Mouse (Mus musculus): ENCODE data around the gene Rnf111.
"Not testable (repeated sequence)": the region's sequence is repeated elsewhere in the genome, so short reads cannot be mapped to it uniquely, and the experiment has no call there.

Gene Rnf111

GRCm38 (mm10) chr9:70503626-70504041 is at the start of gene Rnf111:
Rnf111 (minus strand) TSS chr9:70503725.
- in situ Hi-C loops (cut with MboI; ENCODE audit: low sequenced_read_pairs), result no loop called here

- in situ Hi-C loops (cut with MboI; ENCODE audit: low sequenced_read_pairs), result not testable (repeated sequence)
These were observed 48.7 kb upstream of the Rnf111 start for GRCm38 (mm10) chr9:70552233-70552632.

GRCm38 (mm10) chr9:70551524-70551923 is 48.0 kb upstream of the Rnf111 start:
- in situ Hi-C loops (cut with MboI; ENCODE audit: low sequenced_read_pairs), result no loop called here

DNA sequence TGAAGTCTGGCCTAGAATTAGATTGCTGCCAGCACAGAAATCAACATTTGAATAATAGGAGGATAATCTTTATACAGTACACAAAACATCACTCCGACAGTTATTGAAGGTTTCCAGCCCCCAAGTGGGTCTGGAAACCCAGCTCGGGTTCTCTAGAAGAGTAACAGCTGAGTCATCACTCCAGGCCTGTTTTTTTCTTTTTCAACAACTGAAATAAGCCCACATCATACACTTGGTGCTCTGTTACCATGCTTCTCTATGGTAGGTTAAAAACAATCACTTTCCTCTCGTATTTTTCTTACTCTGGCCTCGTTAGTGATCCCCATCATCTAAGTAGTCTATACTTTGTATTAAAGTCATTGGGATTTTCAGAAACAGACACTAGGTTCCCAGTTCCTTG is 44.8 kb upstream of the Rnf111 start:
- in situ Hi-C loops (cut with MboI; ENCODE audit: low sequenced_read_pairs), result no loop called here

GRCm38 (mm10) chr9:70546576-70546975 is 43.1 kb upstream of the Rnf111 start:
- in situ Hi-C loops (cut with MboI; ENCODE audit: low sequenced_read_pairs), result not testable (repeated sequence)

DNA sequence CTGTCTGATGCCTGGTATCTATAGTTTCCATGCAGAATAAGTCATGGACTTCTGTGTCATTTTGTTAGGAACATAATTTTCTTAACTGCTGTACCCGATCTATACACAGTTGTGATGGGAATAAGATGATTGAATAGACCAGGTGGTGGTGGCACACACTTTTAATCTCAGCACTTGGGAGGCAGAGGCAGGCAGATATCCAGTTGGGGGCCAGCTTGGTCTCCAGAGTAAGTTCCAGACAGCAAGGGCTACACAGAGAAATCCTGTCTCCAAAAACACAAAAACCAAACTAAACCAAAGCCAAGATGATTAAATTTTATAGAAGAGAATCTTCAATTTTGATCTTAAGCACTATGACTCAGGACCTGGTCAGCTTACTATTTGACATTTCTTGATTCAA is 41.3 kb upstream of the Rnf111 start:
- in situ Hi-C loops (cut with MboI; ENCODE audit: low sequenced_read_pairs), result no loop called here

DNA sequence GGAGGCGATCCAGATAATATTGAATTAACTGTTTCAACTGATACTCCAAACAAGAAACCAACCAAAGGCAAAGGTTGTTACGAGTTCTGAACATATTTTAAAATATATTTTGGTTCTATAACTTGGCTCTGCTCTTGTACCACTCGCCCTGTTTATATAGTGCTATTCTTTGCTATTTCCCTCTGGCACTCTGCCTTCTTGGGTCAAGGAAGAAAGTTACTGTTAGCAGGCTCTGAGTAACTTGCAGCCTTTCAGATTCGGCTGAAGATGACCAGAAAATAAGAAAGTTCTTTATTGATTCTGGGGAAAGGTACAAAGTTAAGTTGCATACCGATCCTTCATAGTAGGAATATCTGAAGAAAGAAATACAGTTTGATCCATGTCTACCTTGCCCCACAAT is 40.5 kb upstream of the Rnf111 start:
- in situ Hi-C loops (cut with MboI; ENCODE audit: low sequenced_read_pairs), result no loop called here

- in situ Hi-C loops (cut with MboI; ENCODE audit: low sequenced_read_pairs), result no loop called here
These were observed 39.7 kb upstream of the Rnf111 start for GRCm38 (mm10) chr9:70543048-70543880.

DNA sequence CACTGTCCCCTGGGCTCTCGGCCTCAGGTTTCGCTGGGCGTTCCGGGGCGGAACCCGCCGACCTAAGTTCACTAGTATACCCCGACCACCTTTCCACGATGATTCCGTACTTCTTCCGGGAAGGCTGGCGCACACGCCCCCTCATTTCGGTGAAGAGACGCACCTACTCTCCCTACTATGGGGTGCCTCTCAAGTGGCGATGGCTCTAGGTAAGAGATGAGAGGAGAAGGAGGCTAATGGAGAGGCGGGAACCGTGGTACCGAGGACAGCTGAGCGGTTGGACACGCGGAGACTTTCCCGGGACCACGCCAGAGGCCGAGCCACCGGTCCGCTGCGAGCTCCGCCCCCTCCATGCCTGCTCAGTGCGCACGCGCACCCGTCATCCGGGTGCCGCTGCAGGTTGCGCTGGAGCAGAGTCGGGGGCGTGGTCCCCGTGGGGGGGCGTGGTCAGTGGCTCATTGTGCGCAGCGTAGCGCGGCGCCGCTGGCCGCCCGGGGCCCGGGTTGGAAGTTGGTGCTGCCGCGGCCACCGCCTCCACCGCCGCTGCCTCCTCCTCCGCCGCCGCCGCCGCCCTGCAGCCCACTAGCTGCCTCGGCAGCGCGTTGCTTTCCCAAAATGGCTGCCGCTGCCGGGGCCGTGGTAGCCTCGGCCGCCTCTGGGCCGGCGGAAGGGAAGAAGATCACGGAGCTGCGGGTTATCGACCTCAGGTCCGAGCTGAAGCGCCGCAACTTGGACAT is 38.9 kb upstream of the Rnf111 start, which contains the start of gene Sltm:
TSS of gene Sltm (plus strand) at position 450 of the 737 bp plus-strand sequence.
- in situ Hi-C loops (cut with MboI; ENCODE audit: low sequenced_read_pairs), result no loop called here

- in situ Hi-C loops (cut with MboI; ENCODE audit: low sequenced_read_pairs), result no loop called here
These were observed 38.1 kb upstream of the Rnf111 start for GRCm38 (mm10) chr9:70541584-70541983.

- in situ Hi-C loops (cut with MboI; ENCODE audit: low sequenced_read_pairs), result no loop called here
These were observed 29.8 kb upstream of the Rnf111 start for GRCm38 (mm10) chr9:70533328-70533727.

DNA sequence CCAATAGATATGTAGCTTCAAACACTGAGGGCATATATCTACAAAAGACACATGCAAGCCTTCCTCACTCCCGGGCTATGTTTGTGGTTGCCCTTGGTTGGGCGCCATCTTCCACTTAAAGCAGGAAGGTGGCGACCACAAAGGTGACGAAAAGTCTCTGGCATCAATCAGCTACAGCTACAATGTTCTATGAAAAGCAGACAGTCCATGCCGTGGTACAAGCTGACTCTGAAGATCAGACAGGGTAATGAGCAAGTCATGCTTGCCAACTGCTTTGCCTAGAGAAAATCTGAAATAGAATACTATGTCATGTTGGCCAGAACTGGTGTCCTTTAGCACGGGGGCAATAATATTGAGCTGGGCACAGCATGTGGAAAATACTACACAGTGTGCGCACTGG is 20.8 kb upstream of the Rnf111 start:
- in situ Hi-C loops (cut with MboI; ENCODE audit: low sequenced_read_pairs), result no loop called here

DNA sequence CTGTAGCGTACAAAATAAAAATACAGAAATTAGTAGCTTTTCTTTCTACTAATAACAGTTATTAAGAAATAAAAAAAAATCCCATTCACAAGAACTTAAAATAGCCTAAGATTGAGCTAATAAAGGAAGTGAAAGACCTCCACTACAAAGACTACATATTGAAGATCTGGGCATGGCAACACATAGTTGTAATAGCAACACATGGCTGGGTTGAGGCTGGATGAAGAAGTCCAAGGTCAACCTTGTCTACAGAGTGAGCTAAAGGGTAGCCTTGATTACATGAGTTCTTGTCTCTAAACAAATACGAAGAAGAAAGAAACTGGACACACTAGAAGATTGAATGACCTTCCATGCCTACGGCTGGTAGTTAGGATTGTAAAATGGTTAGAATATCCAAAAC is 20.3 kb upstream of the Rnf111 start:
- in situ Hi-C loops (cut with MboI; ENCODE audit: low sequenced_read_pairs), result no loop called here

DNA sequence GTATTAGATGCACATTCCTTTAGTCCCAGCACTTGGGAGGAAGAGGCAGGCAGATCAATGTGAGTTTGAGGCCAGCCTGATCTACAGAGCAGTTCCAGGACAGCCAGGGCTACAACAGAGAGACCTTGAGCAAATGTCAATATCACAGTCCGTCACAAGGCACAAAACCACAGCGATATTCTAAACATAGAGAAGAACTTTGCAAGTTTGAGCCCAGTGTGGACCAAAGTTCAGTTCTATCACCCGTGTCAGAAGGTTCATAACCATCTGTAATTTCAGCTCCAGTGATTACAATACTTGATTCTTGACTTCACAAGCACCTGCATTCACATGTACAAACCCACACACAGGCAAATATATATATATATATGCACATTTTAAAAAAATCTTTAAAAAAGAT is 17.1 kb upstream of the Rnf111 start:
- in situ Hi-C loops (cut with MboI; ENCODE audit: low sequenced_read_pairs), result no loop called here

GRCm38 (mm10) chr9:70511681-70512080 is 8.2 kb upstream of the Rnf111 start:
- in situ Hi-C loops (cut with MboI; ENCODE audit: low sequenced_read_pairs), result no loop called here

- in situ Hi-C loops (cut with MboI; ENCODE audit: low sequenced_read_pairs), result no loop called here
These were observed 7.6 kb upstream of the Rnf111 start for GRCm38 (mm10) chr9:70510998-70511583.

- in situ Hi-C loops (cut with MboI; ENCODE audit: low sequenced_read_pairs), result no loop called here
These were observed 6.5 kb upstream of the Rnf111 start for GRCm38 (mm10) chr9:70509906-70510525.

- in situ Hi-C loops (cut with MboI; ENCODE audit: low sequenced_read_pairs), result no loop called here
These were observed 3.3 kb upstream of the Rnf111 start for GRCm38 (mm10) chr9:70506787-70507186.

DNA sequence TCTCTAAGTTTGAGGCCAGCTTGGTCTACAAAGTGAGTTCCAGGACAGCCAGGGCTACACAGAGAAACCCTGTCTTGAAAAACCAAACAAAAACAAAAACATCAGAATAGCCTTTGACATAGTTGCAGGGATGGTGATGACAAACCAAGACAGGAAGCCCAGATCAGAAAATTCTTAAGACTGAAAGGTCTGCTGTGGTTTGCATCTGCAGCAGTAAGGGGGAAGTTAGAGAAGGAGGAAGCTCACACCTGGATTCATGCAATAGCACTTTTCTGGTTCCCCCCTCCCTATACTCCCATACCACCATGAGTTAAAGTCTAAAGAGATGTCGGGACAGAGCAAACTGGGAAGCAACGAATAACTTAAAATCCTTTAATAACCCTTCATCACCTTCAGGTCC is 2.7 kb upstream of the Rnf111 start:
- in situ Hi-C loops (cut with MboI; ENCODE audit: low sequenced_read_pairs), result no loop called here

DNA sequence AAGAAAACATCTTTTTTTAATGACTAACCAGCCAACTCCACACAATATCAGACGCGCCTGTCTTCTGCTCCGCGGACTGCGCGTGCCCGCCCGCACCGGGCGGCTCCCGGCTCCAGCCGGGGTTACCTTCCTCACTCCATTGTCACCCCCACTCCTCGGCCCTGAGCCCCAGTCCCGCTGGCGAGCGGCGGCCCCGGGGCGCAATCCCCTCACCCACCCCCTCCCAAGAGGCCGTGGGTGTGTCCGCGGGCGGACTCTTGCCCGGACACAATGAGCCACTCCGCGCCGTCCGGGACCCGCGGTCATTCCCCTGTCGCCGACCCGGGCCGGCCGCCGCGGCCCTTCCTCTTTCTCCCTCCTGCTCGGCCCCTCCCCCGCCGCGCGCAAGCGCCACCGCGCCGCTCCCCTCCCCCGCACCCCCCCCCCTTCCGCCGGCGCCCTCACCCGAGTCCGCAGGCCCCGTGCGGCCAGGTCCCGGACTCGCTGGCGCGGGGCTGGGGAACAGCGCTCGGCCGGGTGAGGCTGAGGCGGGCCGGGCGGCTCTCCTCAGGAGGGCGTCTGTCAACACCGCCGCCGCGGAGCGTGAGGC is 416 bp downstream of the Rnf111 start:
- in situ Hi-C loops (cut with MboI; ENCODE audit: low sequenced_read_pairs), result no loop called here

All from CH12F3 (cell line).